Mouse (Mus musculus): ENCODE data around the gene Dusp10.

DNA sequence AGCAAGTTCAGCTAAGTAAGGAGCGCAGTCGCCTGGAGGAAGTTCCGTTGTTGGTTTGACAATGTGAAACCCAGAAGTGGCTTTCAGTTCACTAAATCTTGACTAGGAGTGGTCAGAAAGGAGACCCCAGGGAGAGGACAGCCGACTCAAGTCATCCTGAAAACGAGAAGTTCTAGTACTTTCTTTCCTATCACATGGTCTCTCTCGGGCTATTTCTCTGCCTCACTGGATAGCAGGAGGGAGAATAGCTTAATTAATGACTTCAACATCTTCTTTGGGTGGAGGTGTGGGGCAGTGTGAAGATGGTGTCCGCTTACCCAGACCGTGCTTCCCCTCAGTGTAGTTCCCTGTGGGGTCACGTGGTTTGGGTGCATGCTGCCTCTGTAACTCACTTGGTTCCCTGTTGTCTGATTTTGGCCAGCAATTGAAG, 33.3 kb upstream of the Dusp10 start:
- TF ChIP-seq USF1 (IDR thresholded peaks at IDR 0.05; ENCODE audit: low read depth) (no peak), POLR2A (IDR thresholded peaks at IDR 0.05; ENCODE audit: insufficient read length, low read depth) (no peak), TCF3 (IDR thresholded peaks at IDR 0.05; ENCODE audit: insufficient read length, low read depth) (no peak), TCF12 (IDR thresholded peaks at IDR 0.05; ENCODE audit: insufficient read depth, poor library complexity, severe bottlenecking) (no peak), MAX (IDR thresholded peaks at IDR 0.05; ENCODE audit: low read depth) (no peak), SRF (IDR thresholded peaks at IDR 0.05; ENCODE audit: control insufficient read depth, insufficient read length, low read depth) (no peak), MYOD1 (IDR thresholded peaks at IDR 0.05; ENCODE audit: control insufficient read depth in 1 of 3, insufficient read length in 2 of 3, low read depth in 2 of 3) (no peak), POLR2AphosphoS2 (IDR thresholded peaks at IDR 0.05; ENCODE audit: insufficient read length, low read depth) (no peak)

Data from myocyte (in vitro differentiated cells).